ENCODE assay signal across 8 mouse cellular contexts in genomic region chr17:57219884-57220207, GRCm38 (mm10). TPM values are rescaled to one million over a fixed set of nuclear protein-coding genes. Genes with fewer than 3 reads are reported as not detected.
DNase-seq lines count a peak whose midpoint lies in the region; ATAC-seq lines count a peak whose summit lies in the region.

No protein-coding gene starts in this region.

- H3K4me2 ChIP-seq in midbrain, embryonic 14.5 days (ENCODE audit: low read length) = no peak overlapping the region
- no peak overlapping the region for H3K4me2 ChIP-seq in midbrain, embryonic 15.5 days
- H3K4me2 ChIP-seq in hindbrain, embryonic 13.5 days = no peak overlapping the region

- no peak overlapping the region for H3K27ac ChIP-seq in midbrain, embryonic 14.5 days (replicated peaks; ENCODE audit: low read depth, low read length)
- H3K27ac ChIP-seq in midbrain, embryonic 15.5 days = no peak overlapping the region
- no peak overlapping the region for H3K27ac ChIP-seq in hindbrain, embryonic 13.5 days

- H3K9ac ChIP-seq in midbrain, embryonic 14.5 days (replicated peaks; ENCODE audit: low read length) = no peak overlapping the region
- H3K9ac ChIP-seq in midbrain, embryonic 15.5 days = no peak overlapping the region
- H3K9ac ChIP-seq in hindbrain, embryonic 13.5 days = no peak overlapping the region

- no peaks in the 10 kb centered on the region for H3K27me3 ChIP-seq in midbrain, embryonic 14.5 days (ENCODE audit: control insufficient read depth, insufficient read depth, low read length)
- H3K27me3 ChIP-seq in midbrain, embryonic 15.5 days (replicated peaks) = no peaks in the 10 kb centered on the region
- peaks cover 5% of the 10 kb centered on the region; the same call in 1 of the 2 replicates for H3K27me3 ChIP-seq in hindbrain, embryonic 13.5 days

- WGBS in midbrain, embryonic 14.5 days = 17% methylated on average over 3 of the region's 3 CpGs
- 24% methylated on average over 3 of the region's 3 CpGs for WGBS in midbrain, embryonic 15.5 days
- 20% methylated on average over 3 of the region's 3 CpGs for WGBS in hindbrain, embryonic 13.5 days

- peak; percentile 20 to 40 for DNase-seq in cerebellum, adult 18-20 months
- DNase-seq in cerebellum, adult 11-12 months = no peak
- DNase-seq in midbrain, embryonic 14.5 days = peak; percentile 47
- DNase-seq in forelimb bud, embryonic 11.5 days (ENCODE audit: low read depth, low spot score) = peak; percentile 3
- peak; percentile 53 for DNase-seq in lung, postnatal 25 days (ENCODE audit: low spot score)
- DNase-seq in right cerebral cortex, postnatal 36 days (ENCODE audit: low spot score in 2 of 2) = no peak

- no peaks in the 10 kb centered on the region for H3K9me3 ChIP-seq in midbrain, embryonic 14.5 days (ENCODE audit: control insufficient read depth, low read length)
- H3K9me3 ChIP-seq in midbrain, embryonic 15.5 days = no peaks in the 10 kb centered on the region
- no peaks in the 10 kb centered on the region for H3K9me3 ChIP-seq in hindbrain, embryonic 13.5 days

- no peaks in the 10 kb centered on the region for H3K4me1 ChIP-seq in midbrain, embryonic 14.5 days (ENCODE audit: control insufficient read depth, insufficient read depth, low read length)
- peaks cover 5% of the 10 kb centered on the region; the same call in 1 of the 2 replicates for H3K4me1 ChIP-seq in midbrain, embryonic 15.5 days
- H3K4me1 ChIP-seq in hindbrain, embryonic 13.5 days (replicated peaks) = peaks cover 9% of the 10 kb centered on the region

- no peak for ATAC-seq in midbrain, embryonic 14.5 days (ENCODE audit: low FRiP score, low TSS enrichment)
- no peak for ATAC-seq in midbrain, embryonic 15.5 days (replicated peaks)
- no peak for ATAC-seq in hindbrain, embryonic 13.5 days (ENCODE audit: low FRiP score)

- no peak overlapping the region for H3K4me3 ChIP-seq in midbrain, embryonic 14.5 days (replicated peaks; ENCODE audit: low read depth, low read length)
- no peak overlapping the region for H3K4me3 ChIP-seq in midbrain, embryonic 15.5 days
- no peak overlapping the region for H3K4me3 ChIP-seq in hindbrain, embryonic 13.5 days

- no peaks in the 10 kb centered on the region for H3K36me3 ChIP-seq in midbrain, embryonic 14.5 days (ENCODE audit: control insufficient read depth, insufficient read depth, low read length)
- no peaks in the 10 kb centered on the region for H3K36me3 ChIP-seq in midbrain, embryonic 15.5 days (replicated peaks)
- no peaks in the 10 kb centered on the region for H3K36me3 ChIP-seq in hindbrain, embryonic 13.5 days

RNA-seq across cellular contexts. Expression of gene C3, which starts 8.1 kb away (rescaled TPM):
- polyA plus RNA-seq in midbrain, embryonic 14.5 days (2014; fragmentation: Nextera tagmentation; extraction: Ambion mirVana) = 2.0 and 2.6 TPM in 2 replicates
- polyA plus RNA-seq in midbrain, embryonic 15.5 days (2015; fragmentation: Nextera tagmentation; extraction: Ambion mirVana) = 2.2 TPM in 2 replicates
- polyA plus RNA-seq in hindbrain, embryonic 13.5 days (2015; fragmentation: Nextera tagmentation; extraction: Ambion mirVana) = 1.3 TPM in 2 replicates

RNA-seq across cellular contexts. Expression of gene Tnfsf14, which starts 25.9 kb away (rescaled TPM):
- polyA plus RNA-seq in midbrain, embryonic 14.5 days (2014; fragmentation: Nextera tagmentation; extraction: Ambion mirVana) = not detected in 2 replicates
- not detected in 2 replicates for polyA plus RNA-seq in midbrain, embryonic 15.5 days (2015; fragmentation: Nextera tagmentation; extraction: Ambion mirVana)
- 0.09 and 0.14 TPM in 2 replicates for polyA plus RNA-seq in hindbrain, embryonic 13.5 days (2015; fragmentation: Nextera tagmentation; extraction: Ambion mirVana)

RNA-seq across cellular contexts. Expression of gene Gpr108, which starts 28.4 kb away (rescaled TPM):
- 19.6 and 20.9 TPM in 2 replicates for polyA plus RNA-seq in midbrain, embryonic 14.5 days (2014; fragmentation: Nextera tagmentation; extraction: Ambion mirVana)
- 22.7 and 23.1 TPM in 2 replicates for polyA plus RNA-seq in midbrain, embryonic 15.5 days (2015; fragmentation: Nextera tagmentation; extraction: Ambion mirVana)
- 22.4 and 23.8 TPM in 2 replicates for polyA plus RNA-seq in hindbrain, embryonic 13.5 days (2015; fragmentation: Nextera tagmentation; extraction: Ambion mirVana)

RNA-seq across cellular contexts. Expression of gene Trip10, which starts 29.4 kb away (rescaled TPM):
- polyA plus RNA-seq in midbrain, embryonic 14.5 days (2014; fragmentation: Nextera tagmentation; extraction: Ambion mirVana) = 5.7 and 7.2 TPM in 2 replicates
- polyA plus RNA-seq in midbrain, embryonic 15.5 days (2015; fragmentation: Nextera tagmentation; extraction: Ambion mirVana) = 9.6 and 10.5 TPM in 2 replicates
- polyA plus RNA-seq in hindbrain, embryonic 13.5 days (2015; fragmentation: Nextera tagmentation; extraction: Ambion mirVana) = 12.5 and 14.6 TPM in 2 replicates

RNA-seq across cellular contexts. Expression of gene Vav1, which starts 59.1 kb away (rescaled TPM):
- polyA plus RNA-seq in midbrain, embryonic 14.5 days (2014; fragmentation: Nextera tagmentation; extraction: Ambion mirVana) = 0.51 and 1.6 TPM in 2 replicates
- polyA plus RNA-seq in midbrain, embryonic 15.5 days (2015; fragmentation: Nextera tagmentation; extraction: Ambion mirVana) = 1.5 and 1.6 TPM in 2 replicates
- 1.8 and 2.2 TPM in 2 replicates for polyA plus RNA-seq in hindbrain, embryonic 13.5 days (2015; fragmentation: Nextera tagmentation; extraction: Ambion mirVana)

Comparison
In these comparisons a context has a peak if more than half of its experiments do, and no peak if none do; other contexts are left out.
1. DNase-seq: peak in cerebellum, adult 18-20 months (2 of 2), midbrain, embryonic 14.5 days (single experiment), forelimb bud, embryonic 11.5 days (single experiment) and lung, postnatal 25 days (single experiment); none in cerebellum, adult 11-12 months (single experiment) and right cerebral cortex, postnatal 36 days (0 of 2).